Mouse (Mus musculus) heart, adult 2 months (tissue): ENCODE measurements around the gene Ydjc. TPM values are rescaled to one million over a fixed set of nuclear protein-coding genes. Genes with fewer than 3 reads are reported as not detected.
"Not testable (repeated sequence)": the region's sequence is repeated elsewhere in the genome, so short reads cannot be mapped to it uniquely, and the experiment has no call there.

Source experiments
- DNase-seq, 2 experiments: peaks; one replicate each; pipeline ENCODE4 v3.0.0; 2021
- H3K27ac ChIP-seq: fragments of 200-600 bp; 2 replicates; pipeline ENCODE4 v1.8.1; 2022
- H3K27me3 ChIP-seq: fragments of 200-500 bp; 2 replicates; pipeline ENCODE4 v1.6.1; 2012; ENCODE audit warnings: mild to moderate bottlenecking, low read length, inconsistent platforms, mixed read lengths; ENCODE audit not compliant: control insufficient read depth, insufficient read depth
- H3K36me3 ChIP-seq: fragments of 200-500 bp; 2 replicates; pipeline ENCODE4 v1.6.1; 2012; ENCODE audit warnings: low read length, inconsistent platforms; ENCODE audit not compliant: control insufficient read depth, insufficient read depth
- H3K4me1 ChIP-seq: fragments of 200-500 bp; 2 replicates; pipeline ENCODE4 v1.6.1; 2011; ENCODE audit warnings: low read length; ENCODE audit not compliant: control insufficient read depth, insufficient read depth
- H3K4me3 ChIP-seq: fragments of 200-600 bp; 2 replicates; pipeline ENCODE4 v1.8.1; 2022
- H3K79me2 ChIP-seq: fragments of 200-500 bp; replicated peaks from 2 replicates; pipeline ENCODE4 v1.6.1; 2012; ENCODE audit warnings: mild to moderate bottlenecking, inconsistent platforms, low read length, moderate library complexity, mixed read lengths; ENCODE audit not compliant: control insufficient read depth, insufficient read depth
- H3K9ac ChIP-seq: fragments of 200-500 bp; 2 replicates; pipeline ENCODE4 v1.6.1; 2012; ENCODE audit warnings: low read depth, mild to moderate bottlenecking, control low read depth, inconsistent platforms, low read length, mixed read lengths
- CTCF ChIP-seq: fragments of 200-600 bp; IDR thresholded peaks from 2 replicates; pipeline ENCODE4 v1.8.1; 2022; ENCODE audit warnings: antibody characterized with exemption, mild to moderate bottlenecking, moderate library complexity
- EP300 ChIP-seq: fragments of 200-500 bp; IDR thresholded peaks from 2 replicates; pipeline ENCODE4 v1.6.1; 2011; ENCODE audit warnings: low read depth, low read length, control low read depth; ENCODE audit not compliant: insufficient read depth
- POLR2A ChIP-seq: fragments of 200-500 bp; IDR thresholded peaks from 2 replicates; pipeline ENCODE4 v1.6.1; 2011; ENCODE audit warnings: mild to moderate bottlenecking, low read depth, low read length, control low read depth; ENCODE audit not compliant: insufficient read depth
- WGBS: fragments of 180-500 bp; shearing (Covaris S2); methylation state at CpG from one replicate; pipeline ENCODE4 v1.1.7; 2018; 5-methylcytosine and 5-hydroxymethylcytosine counted together
- intact Hi-C: fragments of 180-260 bp; cut with DNase I; formaldehyde crosslinking; loops from one replicate; pipeline ENCODE4 v1.15.1; 2025
- polyA plus RNA-seq: library from polyadenylated mRNA; depleted of rRNA; stranded (reverse); fragments of >200 nt; gene quantifications from 2 replicates; pipeline ENCODE4 v1.2.3, GENCODE M21; 2012
- total RNA-seq, 2 experiments: library from RNA; stranded (reverse); gene quantifications; 2 replicates each; pipeline ENCODE4 v1.2.3; 2021

Ydjc gene
- total and polyA plus RNA-seq, 3 experiments = 2.4 to 3.3 (median 2.5) TPM

DNA sequence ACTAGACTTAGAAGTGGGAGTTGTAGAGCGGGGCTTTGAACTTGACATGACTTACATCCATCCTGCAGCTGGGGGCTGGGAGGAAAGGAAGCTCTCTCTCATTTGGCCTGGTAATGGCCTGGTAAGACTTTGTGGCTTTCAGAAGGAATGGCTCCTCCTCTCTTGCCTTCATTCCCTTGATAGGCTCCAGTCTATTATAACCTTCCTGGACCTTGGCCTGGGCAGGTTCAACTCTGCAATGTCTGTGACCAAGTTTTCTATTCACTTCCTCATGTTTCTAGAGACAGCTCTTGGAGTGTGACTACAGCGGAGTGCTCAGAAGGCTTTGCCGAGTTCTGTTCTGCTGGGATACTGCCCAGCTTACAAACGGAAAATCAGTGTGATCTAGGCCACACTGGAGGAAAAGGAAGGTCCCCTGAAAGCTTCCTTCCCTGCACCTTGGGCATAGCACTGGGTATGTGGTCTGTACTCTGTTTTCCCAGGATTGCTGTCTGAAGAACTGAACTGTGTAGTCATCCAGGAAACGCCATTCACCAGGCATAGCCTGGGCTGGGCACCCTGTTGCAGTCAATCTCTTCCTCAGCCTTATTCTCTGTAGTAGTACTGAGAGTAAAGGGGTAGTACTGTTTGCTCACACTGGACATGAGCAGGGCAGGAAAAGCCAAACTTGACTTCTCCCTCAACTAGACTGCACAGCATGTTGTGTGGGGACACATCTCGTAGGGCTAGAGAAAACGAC, 6.3 kb downstream of the Ydjc start:
- intact Hi-C loops = loop anchor here (5.0 kb wide), 1 partner anchor 127 kb away; the partner anchor contains the start of gene Tmem191c
- Histone ChIP-seq H3K79me2 (no peaks in the 10 kb centered on the region), H3K27ac (no peak overlapping the region), H3K27me3 (no peaks in the 10 kb centered on the region), H3K9ac (no peak overlapping the region), H3K4me1 (no peaks in the 10 kb centered on the region), H3K36me3 (no peaks in the 10 kb centered on the region; the same call in 1 of the 2 replicates), H3K4me3 (no peak overlapping the region)
- WGBS = 74% methylated on average over 7 of the region's 7 CpGs
- DNase-seq = no peak
- no peak for TF ChIP-seq CTCF
- no peak for TF ChIP-seq EP300
- TF ChIP-seq POLR2A = no peak

DNA sequence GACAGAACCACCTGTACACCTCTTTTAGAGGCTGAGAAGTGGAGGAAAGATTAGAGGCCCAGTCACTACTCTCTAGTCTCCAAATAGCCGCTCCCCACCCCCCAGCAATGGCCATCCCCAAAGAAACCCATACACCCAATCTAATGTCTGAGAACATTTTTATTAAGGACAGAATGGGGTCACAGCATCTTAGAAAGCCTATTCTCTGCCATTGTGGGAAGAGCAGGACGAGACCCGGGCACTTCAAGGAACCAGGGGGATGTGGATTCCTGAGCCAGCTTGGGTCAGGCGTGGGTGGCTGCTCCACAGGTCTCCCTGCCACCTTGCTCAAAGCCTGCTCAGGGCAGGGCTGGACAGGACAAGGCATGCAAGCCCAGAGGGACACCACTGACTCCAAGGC, 7.5 kb downstream of the Ydjc start:
- Histone ChIP-seq H3K79me2 (no peaks in the 10 kb centered on the region), H3K4me1 (no peaks in the 10 kb centered on the region), H3K36me3 (no peaks in the 10 kb centered on the region; the same call in 1 of the 2 replicates), H3K27ac (no peak overlapping the region), H3K4me3 (no peak overlapping the region), H3K9ac (no peak overlapping the region), H3K27me3 (no peaks in the 10 kb centered on the region)
- TF ChIP-seq POLR2A (no peak), CTCF (no peak), EP300 (no peak)
- WGBS = 94% methylated on average over 4 of the region's 4 CpGs
- no peak for DNase-seq
- intact Hi-C loops = loop anchor here (5.0 kb wide), 1 partner anchor 125 kb away; the partner anchor contains the start of gene Tmem191c

DNA sequence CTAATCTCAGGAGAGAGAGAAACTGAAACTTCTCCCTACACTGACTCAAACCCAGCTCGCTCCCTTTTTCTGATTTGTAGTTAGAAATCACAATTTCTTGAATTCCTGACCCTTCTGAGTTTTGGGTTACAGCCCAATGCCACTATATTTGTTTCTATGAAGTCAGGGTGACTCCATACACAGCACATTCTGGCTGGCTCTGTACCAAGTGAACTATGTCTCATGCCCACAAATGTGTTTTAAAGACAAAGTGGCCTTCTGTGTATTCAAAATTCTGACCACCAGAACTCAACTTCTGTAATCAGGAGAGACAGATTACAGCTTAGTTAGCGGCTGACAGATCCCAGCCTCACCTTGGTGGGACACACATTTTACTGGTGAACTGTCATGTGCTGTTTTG, 9.9 kb downstream of the Ydjc start:
- H3K4me1 ChIP-seq = no peaks in the 10 kb centered on the region
- TF ChIP-seq EP300 (no peak), POLR2A (no peak), CTCF (no peak)
- H3K79me2 ChIP-seq = no peaks in the 10 kb centered on the region
- no peak overlapping the region for H3K9ac ChIP-seq
- no peak overlapping the region for H3K4me3 ChIP-seq
- 86% methylated on average over 2 of the region's 2 CpGs for WGBS
- no peak for DNase-seq
- no peaks in the 10 kb centered on the region for H3K27me3 ChIP-seq
- H3K36me3 ChIP-seq = peaks cover 2% of the 10 kb centered on the region
- intact Hi-C loops = loop anchor here (5.0 kb wide), 1 partner anchor 123 kb away; the partner anchor contains the start of gene Tmem191c
- no peak overlapping the region for H3K27ac ChIP-seq

DNA sequence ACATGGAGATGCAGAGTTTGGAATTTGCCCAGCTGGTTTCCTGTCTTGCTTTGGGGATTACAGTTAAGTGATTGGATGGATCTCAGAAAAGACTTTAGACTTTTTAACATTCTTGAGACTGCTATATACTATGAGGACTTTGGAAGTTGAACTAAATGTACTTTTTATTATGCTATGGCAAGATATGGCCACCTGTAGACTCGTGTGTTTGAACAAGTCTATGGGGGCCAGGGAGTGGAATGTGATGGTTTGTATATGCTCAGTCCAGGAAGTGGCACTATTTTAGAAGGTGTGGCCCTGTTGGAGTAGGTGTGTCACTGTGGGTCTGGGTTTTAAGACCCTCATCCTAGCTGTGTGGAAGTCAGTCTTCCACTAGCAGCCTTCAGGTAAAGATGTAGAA, 21.1 kb downstream of the Ydjc start:
- H3K79me2 ChIP-seq, DNase-seq, H3K36me3 ChIP-seq, H3K27ac ChIP-seq, H3K27me3 ChIP-seq, H3K9ac ChIP-seq, intact Hi-C loops, H3K4me3 ChIP-seq, H3K4me1 ChIP-seq: not testable (repeated sequence)
- WGBS = 87% methylated on average over 1 of the region's 1 CpGs

DNA sequence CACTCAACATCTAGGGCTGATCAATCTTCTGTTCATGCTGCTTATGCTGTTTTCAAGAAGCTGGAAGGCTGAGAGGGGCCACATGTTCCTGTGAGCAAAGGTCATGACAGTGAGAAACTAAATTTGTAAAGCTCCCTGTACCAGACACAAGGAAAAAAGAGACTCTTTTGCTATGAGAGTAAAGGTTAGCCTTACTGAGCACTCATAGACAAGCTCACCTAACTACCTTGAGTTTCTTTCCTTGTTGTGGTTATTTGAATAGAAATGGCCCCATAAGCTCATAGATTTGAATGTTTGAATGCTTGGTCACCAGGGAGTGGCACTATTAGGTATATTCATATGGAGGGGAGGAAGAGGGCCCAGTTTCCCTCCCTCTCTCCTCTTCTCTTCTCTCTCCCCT, 22.8 kb downstream of the Ydjc start:
- no peaks in the 10 kb centered on the region for H3K27me3 ChIP-seq
- no peaks in the 10 kb centered on the region for H3K4me1 ChIP-seq
- no peak overlapping the region for H3K27ac ChIP-seq
- intact Hi-C loops = no loop called here
- DNase-seq = no peak
- no peak for TF ChIP-seq POLR2A
- TF ChIP-seq EP300 = no peak
- no peak for TF ChIP-seq CTCF
- peaks cover 6% of the 10 kb centered on the region for H3K36me3 ChIP-seq
- H3K79me2 ChIP-seq = 0 out of 2 replicates have a peak, but pooled peaks cover 2% of the 10 kb centered on the region
- no peak overlapping the region for H3K4me3 ChIP-seq
- H3K9ac ChIP-seq = no peak overlapping the region

DNA sequence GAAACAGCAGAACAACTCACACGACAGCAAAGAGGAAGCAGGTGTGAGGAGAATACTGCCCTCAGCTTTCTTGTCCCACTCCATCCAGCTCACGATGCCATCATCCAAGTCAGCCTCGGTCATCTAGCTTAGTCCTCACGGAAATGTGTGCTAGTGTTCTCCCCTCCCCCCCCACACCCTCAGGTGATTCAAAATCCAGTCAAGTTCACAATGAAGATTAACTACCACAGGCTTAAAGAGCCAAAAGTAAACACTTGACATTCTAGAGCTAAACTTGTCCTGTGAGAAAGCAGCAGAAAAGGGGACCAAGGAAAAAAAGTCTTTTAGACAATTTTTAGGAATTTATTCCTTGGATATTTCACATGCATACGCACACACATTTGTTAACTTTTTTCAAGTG, 23.6 kb downstream of the Ydjc start:
- intact Hi-C loops = no loop called here
- Histone ChIP-seq H3K4me3 (no peak overlapping the region), H3K27me3 (no peaks in the 10 kb centered on the region), H3K27ac (no peak overlapping the region), H3K79me2 (0 out of 2 replicates have a peak, but pooled peaks cover 2% of the 10 kb centered on the region), H3K4me1 (no peaks in the 10 kb centered on the region), H3K9ac (no peak overlapping the region), H3K36me3 (peaks cover 6% of the 10 kb centered on the region)
- 86% methylated on average over 5 of the region's 5 CpGs for WGBS
- no peak for DNase-seq
- TF ChIP-seq CTCF (no peak), EP300 (no peak), POLR2A (no peak)
